Mouse (Mus musculus): ENCODE data around the gene Nkg7. TPM values are rescaled to one million over a fixed set of nuclear protein-coding genes. Genes with fewer than 3 reads are reported as not detected.

The Nkg7 gene
- total RNA-seq, 4 experiments from 2014 or later: 0.45 TPM; not detected in 3

Small RNA genes within 50 kb of the gene (microRNA-seq; reads per million reads assigned to microRNA genes)
- 0.51 to 2.9 reads per million in 2 experiments for gene Mir7051

Other genes with a start within 250 kb of the Nkg7 start
- 10 to 100 TPM; 22.7 to 26.8 (median 25.6) TPM for gene Zfp715, start 123.8 kb upstream of the Nkg7 start, total RNA-seq (2022)
- 1 to 10 TPM in 2 of 4 experiments, under 1 TPM in 2; 0.68 to 2.8 (median 1.7) TPM for gene Siglecf, start 85.7 kb upstream of the Nkg7 start, total RNA-seq (2022)
- gene Siglecg, start 28.9 kb upstream of the Nkg7 start, total RNA-seq (2022): under 1 TPM in 1 of 4 experiments, not detected in 3; 0.17 TPM
- not detected for gene Lim2, start 9.4 kb upstream of the Nkg7 start, total RNA-seq (2022)
- not detected for gene Cldnd2, start 3.7 kb downstream of the Nkg7 start, total RNA-seq (2022)
- gene Etfb, start 7.0 kb downstream of the Nkg7 start, total RNA-seq (2022): 10 to 100 TPM; 59.8 to 75.6 (median 69.4) TPM
- gene Gm45233, start 7.1 kb downstream of the Nkg7 start, total RNA-seq (2022): 1 to 10 TPM in 2 of 4 experiments, under 1 TPM in 1, not detected in 1; 0.65 to 2.6 (median 1.7) TPM
- gene Vsig10l, start 26.1 kb downstream of the Nkg7 start, total RNA-seq (2022): 1 to 10 TPM; 2.3 to 4.5 (median 3.9) TPM
- 10 to 100 TPM; 21.4 to 23.8 (median 22.9) TPM for gene Iglon5, start 53.0 kb downstream of the Nkg7 start, total RNA-seq (2022)
- not detected for gene 4931406B18Rik, start 68.9 kb downstream of the Nkg7 start, total RNA-seq (2022)
- gene Cd33, start 107.4 kb downstream of the Nkg7 start, total RNA-seq (2022): 10 to 100 TPM in 2 of 4 experiments, 1 to 10 TPM in 2; 4.2 to 16.9 (median 9.6) TPM
- gene Zfp658, start 125.2 kb downstream of the Nkg7 start, total RNA-seq (2022): 1 to 10 TPM; 5.5 to 7.2 (median 6.4) TPM
- gene Zfp719, start 142.5 kb downstream of the Nkg7 start, total RNA-seq (2022): 10 to 100 TPM; 18.5 to 20.4 (median 19.2) TPM
- under 1 TPM in 2 of 4 experiments, not detected in 2; 0.14 to 0.25 TPM for gene Zfp819, start 170.1 kb downstream of the Nkg7 start, total RNA-seq (2022)
- under 1 TPM in 1 of 4 experiments, not detected in 3; 0.31 TPM for gene Ceacam18, start 197.6 kb downstream of the Nkg7 start, total RNA-seq (2022)
- 1 to 10 TPM; 1.3 to 2.6 (median 1.5) TPM for gene Siglece, start 223.1 kb downstream of the Nkg7 start, total RNA-seq (2022)
- gene Ctu1, start 234.9 kb downstream of the Nkg7 start, total RNA-seq (2022): 10 to 100 TPM in 1 of 4 experiments, 1 to 10 TPM in 3; 7.5 to 12.3 (median 9.8) TPM